Mouse (Mus musculus) forebrain, embryonic 15.5 days (tissue): ENCODE measurements at regions not wholly inside any gene's neighbourhood (a gene's known extent, or its start where the extent isn't known, plus 50 kb on each side); places are given as distances from the start of the nearest gene placed in this dataset.

ENCODE experiments used
- ATAC-seq: fragments of 200-750 bp; cut with Nextera tagmentation; replicated peaks from 2 replicates; pipeline ENCODE4 v1.8.0; 2017; ENCODE audit warnings: mild to moderate bottlenecking, moderate TSS enrichment, moderate library complexity
- H3K27ac ChIP-seq: fragments of 300-500 bp; sonication (generic); replicated peaks from 2 replicates; pipeline ENCODE4 v1.5.1; 2015; ENCODE audit warnings: mild to moderate bottlenecking, inconsistent platforms
- H3K27me3 ChIP-seq: fragments of 300-500 bp; sonication (generic); 2 replicates; pipeline ENCODE4 v1.6.1; 2015; ENCODE audit warnings: inconsistent platforms
- H3K36me3 ChIP-seq: fragments of 300-500 bp; sonication (generic); 2 replicates; pipeline ENCODE4 v1.6.1; 2015; ENCODE audit warnings: mild to moderate bottlenecking, inconsistent platforms
- H3K4me1 ChIP-seq: fragments of 300-500 bp; sonication (generic); 2 replicates; pipeline ENCODE4 v1.6.1; 2015; ENCODE audit warnings: inconsistent platforms
- H3K4me2 ChIP-seq: fragments of 300-500 bp; sonication (generic); replicated peaks from 2 replicates; pipeline ENCODE4 v1.6.1; 2015; ENCODE audit warnings: mild to moderate bottlenecking, inconsistent platforms
- H3K4me3 ChIP-seq: fragments of 300-500 bp; sonication (generic); 2 replicates; pipeline ENCODE4 v1.5.1; 2015; ENCODE audit warnings: mild to moderate bottlenecking, inconsistent platforms
- H3K9ac ChIP-seq: fragments of 300-500 bp; sonication (generic); replicated peaks from 2 replicates; pipeline ENCODE4 v1.6.1; 2015; ENCODE audit warnings: mild to moderate bottlenecking, inconsistent platforms
- H3K9me3 ChIP-seq: fragments of 300-500 bp; sonication (generic); 2 replicates; pipeline ENCODE4 v1.6.1; 2016; ENCODE audit warnings: inconsistent platforms
- WGBS: fragments of 180-500 bp; shearing (Covaris S2); methylation state at CpG from one replicate; pipeline ENCODE4 v1.1.7; 2015; ENCODE audit warnings: mixed read lengths; 5-methylcytosine and 5-hydroxymethylcytosine counted together

- Histone ChIP-seq H3K27ac (no peak overlapping the region), H3K36me3 (no peaks in the 10 kb centered on the region), H3K9ac (no peak overlapping the region), H3K4me2 (no peak overlapping the region), H3K4me3 (no peak overlapping the region), H3K4me1 (no peaks in the 10 kb centered on the region), H3K27me3 (no peaks in the 10 kb centered on the region), H3K9me3 (no peaks in the 10 kb centered on the region)
- WGBS: 78% methylated on average over 6 of the region's 6 CpGs
- ATAC-seq: no peak
Observed at GRCm38 (mm10) chr16:24073065-24073464, 84.4 kb upstream of the Bcl6 start.

GRCm38 (mm10) chr16:24069411-24069810, 80.8 kb upstream of the Bcl6 start:
- Histone ChIP-seq H3K4me3 (no peak overlapping the region), H3K36me3 (no peaks in the 10 kb centered on the region), H3K4me1 (no peaks in the 10 kb centered on the region), H3K27ac (no peak overlapping the region), H3K4me2 (no peak overlapping the region), H3K9ac (no peak overlapping the region), H3K9me3 (no peaks in the 10 kb centered on the region), H3K27me3 (no peaks in the 10 kb centered on the region)
- ATAC-seq: no peak
- 90% methylated on average over 5 of the region's 5 CpGs for WGBS

GRCm38 (mm10) chr16:24068250-24068813, 79.7 kb upstream of the Bcl6 start:
- Histone ChIP-seq H3K4me3 (no peak overlapping the region), H3K9ac (no peak overlapping the region), H3K36me3 (no peaks in the 10 kb centered on the region), H3K4me2 (no peak overlapping the region), H3K27me3 (no peaks in the 10 kb centered on the region), H3K9me3 (no peaks in the 10 kb centered on the region), H3K4me1 (no peaks in the 10 kb centered on the region), H3K27ac (no peak overlapping the region)
- ATAC-seq: no peak
- 52% methylated on average over 4 of the region's 4 CpGs for WGBS

- Histone ChIP-seq H3K27ac (no peak overlapping the region), H3K27me3 (no peaks in the 10 kb centered on the region), H3K36me3 (no peaks in the 10 kb centered on the region), H3K9me3 (no peaks in the 10 kb centered on the region), H3K4me1 (no peaks in the 10 kb centered on the region), H3K4me2 (no peak overlapping the region), H3K4me3 (no peak overlapping the region), H3K9ac (no peak overlapping the region)
- no peak for ATAC-seq
- 64% methylated on average over 5 of the region's 5 CpGs for WGBS
Observed at GRCm38 (mm10) chr16:24062314-24062713, 73.7 kb upstream of the Bcl6 start.

GRCm38 (mm10) chr16:24061496-24061895, 72.8 kb upstream of the Bcl6 start:
- Histone ChIP-seq H3K27me3 (no peaks in the 10 kb centered on the region), H3K9ac (no peak overlapping the region), H3K4me1 (no peaks in the 10 kb centered on the region), H3K4me3 (no peak overlapping the region), H3K4me2 (no peak overlapping the region), H3K27ac (no peak overlapping the region), H3K36me3 (no peaks in the 10 kb centered on the region), H3K9me3 (no peaks in the 10 kb centered on the region)
- ATAC-seq: no peak
- 89% methylated on average over 4 of the region's 4 CpGs for WGBS

GRCm38 (mm10) chr16:24059090-24059600, 70.5 kb upstream of the Bcl6 start:
- Histone ChIP-seq H3K9ac (no peak overlapping the region), H3K27ac (no peak overlapping the region), H3K4me1 (no peaks in the 10 kb centered on the region), H3K27me3 (no peaks in the 10 kb centered on the region), H3K4me3 (no peak overlapping the region), H3K4me2 (no peak overlapping the region), H3K9me3 (no peaks in the 10 kb centered on the region), H3K36me3 (no peaks in the 10 kb centered on the region)
- ATAC-seq: no peak
- WGBS: 67% methylated on average over 4 of the region's 4 CpGs

GRCm38 (mm10) chr16:24056885-24057531, 68.4 kb upstream of the Bcl6 start:
- ATAC-seq: no peak

GRCm38 (mm10) chr16:24056123-24056884, 67.7 kb upstream of the Bcl6 start:
- ATAC-seq: no peak
- no peaks in the 10 kb centered on the region for H3K9me3 ChIP-seq
- H3K27ac ChIP-seq: no peak overlapping the region
- no peak overlapping the region for H3K4me3 ChIP-seq
- no peaks in the 10 kb centered on the region for H3K36me3 ChIP-seq
- no peak overlapping the region for H3K9ac ChIP-seq
- H3K27me3 ChIP-seq: no peaks in the 10 kb centered on the region
- WGBS: 51% methylated on average over 12 of the region's 12 CpGs
- H3K4me1 ChIP-seq: no peaks in the 10 kb centered on the region
- H3K4me2 ChIP-seq: no peak overlapping the region

More at GRCm38 (mm10) chr16:24056885-24057531, 68.4 kb upstream of the Bcl6 start:
- no peak overlapping the region for H3K4me3 ChIP-seq
- no peaks in the 10 kb centered on the region for H3K27me3 ChIP-seq
- H3K36me3 ChIP-seq: no peaks in the 10 kb centered on the region
- no peaks in the 10 kb centered on the region for H3K9me3 ChIP-seq
- no peak overlapping the region for H3K27ac ChIP-seq
- no peaks in the 10 kb centered on the region for H3K4me1 ChIP-seq
- no peak overlapping the region for H3K9ac ChIP-seq
- no peak overlapping the region for H3K4me2 ChIP-seq
- WGBS: 32% methylated on average over 11 of the region's 11 CpGs

GRCm38 (mm10) chr16:24054293-24054692, 65.6 kb upstream of the Bcl6 start:
- H3K9ac ChIP-seq: no peak overlapping the region
- H3K4me1 ChIP-seq: no peaks in the 10 kb centered on the region
- 97% methylated on average over 3 of the region's 3 CpGs for WGBS
- no peaks in the 10 kb centered on the region for H3K27me3 ChIP-seq
- H3K9me3 ChIP-seq: no peaks in the 10 kb centered on the region
- no peak overlapping the region for H3K4me2 ChIP-seq
- no peaks in the 10 kb centered on the region for H3K36me3 ChIP-seq
- H3K27ac ChIP-seq: no peak overlapping the region
- ATAC-seq: no peak
- no peak overlapping the region for H3K4me3 ChIP-seq

GRCm38 (mm10) chr16:24053403-24053802, 64.8 kb upstream of the Bcl6 start:
- ATAC-seq: no peak
- no peaks in the 10 kb centered on the region for H3K27me3 ChIP-seq
- no peaks in the 10 kb centered on the region for H3K4me1 ChIP-seq
- H3K4me3 ChIP-seq: no peak overlapping the region
- no peaks in the 10 kb centered on the region for H3K9me3 ChIP-seq
- 63% methylated on average over 10 of the region's 10 CpGs for WGBS
- no peak overlapping the region for H3K27ac ChIP-seq
- H3K36me3 ChIP-seq: no peaks in the 10 kb centered on the region
- no peak overlapping the region for H3K9ac ChIP-seq
- H3K4me2 ChIP-seq: no peak overlapping the region

- no peak for ATAC-seq
- H3K4me3 ChIP-seq: no peak overlapping the region
- 82% methylated on average over 10 of the region's 10 CpGs for WGBS
- no peak overlapping the region for H3K9ac ChIP-seq
- no peaks in the 10 kb centered on the region for H3K27me3 ChIP-seq
- no peak overlapping the region for H3K4me2 ChIP-seq
- no peaks in the 10 kb centered on the region for H3K36me3 ChIP-seq
- H3K9me3 ChIP-seq: no peaks in the 10 kb centered on the region
- no peak overlapping the region for H3K27ac ChIP-seq
- H3K4me1 ChIP-seq: no peaks in the 10 kb centered on the region
Observed at GRCm38 (mm10) chr16:24050856-24051640, 62.4 kb upstream of the Bcl6 start.

GRCm38 (mm10) chr16:24043779-24044178, 55.1 kb upstream of the Bcl6 start:
- Histone ChIP-seq H3K4me2 (no peak overlapping the region), H3K27ac (no peak overlapping the region), H3K36me3 (no peaks in the 10 kb centered on the region), H3K4me1 (no peaks in the 10 kb centered on the region), H3K4me3 (no peak overlapping the region), H3K9me3 (no peaks in the 10 kb centered on the region), H3K9ac (no peak overlapping the region), H3K27me3 (no peaks in the 10 kb centered on the region)
- ATAC-seq: no peak
- WGBS: 87% methylated on average over 4 of the region's 4 CpGs
